Mouse (Mus musculus): ENCODE data around the gene Glipr2. TPM values are rescaled to one million over a fixed set of nuclear protein-coding genes. Genes with fewer than 3 reads are reported as not detected.

Gene Glipr2
- polyA plus RNA-seq, 1 experiment from 2014 or later: 39.0 TPM

DNA sequence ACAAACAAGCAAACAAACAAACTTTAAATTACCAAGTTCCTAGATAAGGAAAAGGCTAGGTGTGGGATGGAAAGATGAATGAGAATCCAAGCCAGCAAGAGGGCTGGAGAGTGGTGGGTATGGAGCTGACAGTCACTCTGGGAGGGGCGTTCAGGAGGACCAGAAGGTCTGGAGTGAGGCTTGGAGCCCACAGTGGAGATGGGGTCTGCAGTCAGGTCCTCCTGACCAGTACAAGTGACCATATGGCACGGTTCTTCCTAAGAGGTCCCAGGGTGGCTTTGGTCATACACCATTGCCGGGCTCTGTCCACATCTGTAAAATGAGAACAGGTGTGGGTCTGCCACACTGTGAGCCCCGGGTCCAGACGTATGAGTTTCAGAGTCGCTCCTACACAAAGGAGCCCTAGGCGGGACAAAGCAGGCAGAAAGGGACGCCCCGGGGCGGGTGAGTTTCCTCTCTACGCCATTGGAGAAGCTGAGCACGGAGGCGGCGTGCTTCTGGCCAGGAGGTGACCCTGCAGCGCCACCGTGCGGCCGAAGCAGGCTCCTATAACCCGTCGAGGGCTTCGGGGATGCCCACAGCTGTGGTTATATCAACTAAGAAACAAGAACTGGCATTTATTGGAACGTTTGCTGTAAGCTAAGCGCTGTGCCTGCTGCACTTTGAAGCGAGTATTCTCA lies 25.0 kb downstream of the Glipr2 start:
- peak overlapping the region; percentile 69 for H3K4me2 ChIP-seq
- ATAC-seq (ENCODE audit: low read depth): peak; percentile 90
- H3K36me3 ChIP-seq: peaks cover 9% of the 10 kb centered on the region
- H3K4me3 ChIP-seq (replicated peaks): peak overlapping the region; percentile 43
- peaks cover 36% of the 10 kb centered on the region for H3K4me1 ChIP-seq (replicated peaks)
- no peaks in the 10 kb centered on the region for H3K9me3 ChIP-seq (replicated peaks)
- H3K27ac ChIP-seq: peak overlapping the region; percentile 62
- H3K27me3 ChIP-seq: no peaks in the 10 kb centered on the region
- peak overlapping the region; percentile 71 for H3K9ac ChIP-seq
- WGBS (ENCODE audit: insufficient replicate concordance): 2% methylated on average over 24 of the region's 24 CpGs
- DNase-seq: peak; percentile 85

- DNase-seq (no peak), ATAC-seq (ENCODE audit: low read depth) (no peak)
- H3K4me3 ChIP-seq (replicated peaks): peak within 1 kb of the TSS; percentile 43
- no peaks in the 10 kb centered on the region for H3K9me3 ChIP-seq (replicated peaks)
- H3K9ac ChIP-seq: peak within 1 kb of the TSS; percentile 71
- peak within 1 kb of the TSS; percentile 69 for H3K4me2 ChIP-seq
- 79% methylated on average over 11 of the region's 11 CpGs for WGBS (ENCODE audit: insufficient replicate concordance)
- peaks cover 31% of the 10 kb centered on the region for H3K4me1 ChIP-seq (replicated peaks)
- H3K27ac ChIP-seq: peak within 1 kb of the TSS; percentile 62
- no peaks in the 10 kb centered on the region for H3K27me3 ChIP-seq
- peaks cover 4% of the 10 kb centered on the region; the same call in 1 of the 2 replicates for H3K36me3 ChIP-seq
These were observed 26.0 kb downstream of the Glipr2 start, which contains the start of gene Ccin for GRCm38 (mm10) chr4:43983181-43983580. Gene Ccin, plus strand, starts transcription at chr4:43983483.

DNA sequence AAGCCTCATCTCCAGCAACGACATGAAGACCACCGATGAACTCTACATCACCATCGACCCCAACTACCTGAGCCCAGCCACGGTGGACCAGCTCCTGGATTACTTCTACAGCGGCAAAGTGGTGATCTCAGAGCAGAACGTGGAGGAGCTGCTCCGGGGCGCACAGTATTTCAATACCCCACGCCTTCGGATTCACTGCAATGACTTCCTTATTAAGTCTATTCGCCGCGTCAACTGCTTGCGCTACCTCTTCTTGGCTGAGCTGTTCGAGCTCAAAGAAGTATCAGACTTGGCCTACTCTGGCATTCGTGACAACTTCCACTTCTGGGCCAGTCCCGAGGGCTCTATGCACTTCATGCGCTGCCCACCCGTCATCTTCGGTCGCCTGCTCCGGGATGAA lies 26.6 kb downstream of the Glipr2 start:
- Histone ChIP-seq H3K4me2 (no peak overlapping the region), H3K27me3 (no peaks in the 10 kb centered on the region), H3K27ac (no peak overlapping the region), H3K9ac (no peak overlapping the region), H3K9me3 (replicated peaks) (no peaks in the 10 kb centered on the region), H3K36me3 (no peaks in the 10 kb centered on the region), H3K4me1 (replicated peaks) (peaks cover 25% of the 10 kb centered on the region), H3K4me3 (replicated peaks) (no peak overlapping the region)
- ATAC-seq (ENCODE audit: low read depth): no peak
- no peak for DNase-seq
- WGBS (ENCODE audit: insufficient replicate concordance): 86% methylated on average over 22 of the region's 22 CpGs

DNA sequence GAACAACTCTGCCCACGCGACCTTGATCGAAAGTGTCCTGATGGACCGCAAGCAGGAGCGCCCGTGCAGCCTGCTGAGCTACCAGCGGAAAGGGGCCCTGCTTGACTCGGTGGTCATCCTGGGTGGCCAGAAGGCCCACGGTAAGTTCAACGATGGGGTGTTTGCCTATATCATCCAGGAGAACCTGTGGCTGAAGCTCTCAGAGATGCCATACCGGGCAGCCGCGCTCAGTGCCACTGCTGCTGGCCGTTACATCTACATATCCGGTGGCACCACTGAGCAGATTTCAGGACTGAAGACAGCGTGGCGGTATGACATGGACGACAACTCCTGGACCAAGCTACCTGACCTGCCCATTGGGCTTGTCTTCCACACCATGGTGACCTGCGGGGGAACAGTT lies 27.1 kb downstream of the Glipr2 start:
- Histone ChIP-seq H3K4me3 (replicated peaks) (no peak overlapping the region), H3K27ac (no peak overlapping the region), H3K9ac (no peak overlapping the region), H3K4me1 (replicated peaks) (peaks cover 22% of the 10 kb centered on the region), H3K36me3 (no peaks in the 10 kb centered on the region), H3K4me2 (no peak overlapping the region), H3K27me3 (no peaks in the 10 kb centered on the region), H3K9me3 (replicated peaks) (no peaks in the 10 kb centered on the region)
- 86% methylated on average over 19 of the region's 19 CpGs for WGBS (ENCODE audit: insufficient replicate concordance)
- ATAC-seq (ENCODE audit: low read depth) (no peak), DNase-seq (no peak)

GRCm38 (mm10) chr4:43988976-43989375 lies 31.8 kb downstream of the Glipr2 start:
- Histone ChIP-seq H3K36me3 (no peaks in the 10 kb centered on the region), H3K9ac (no peak overlapping the region), H3K4me2 (no peak overlapping the region), H3K4me1 (replicated peaks) (no peaks in the 10 kb centered on the region), H3K9me3 (replicated peaks) (no peaks in the 10 kb centered on the region), H3K27ac (no peak overlapping the region), H3K4me3 (replicated peaks) (no peak overlapping the region), H3K27me3 (no peaks in the 10 kb centered on the region)
- DNase-seq (no peak), ATAC-seq (ENCODE audit: low read depth) (no peak)
- WGBS (ENCODE audit: insufficient replicate concordance): 67% methylated on average over 3 of the region's 3 CpGs

DNA sequence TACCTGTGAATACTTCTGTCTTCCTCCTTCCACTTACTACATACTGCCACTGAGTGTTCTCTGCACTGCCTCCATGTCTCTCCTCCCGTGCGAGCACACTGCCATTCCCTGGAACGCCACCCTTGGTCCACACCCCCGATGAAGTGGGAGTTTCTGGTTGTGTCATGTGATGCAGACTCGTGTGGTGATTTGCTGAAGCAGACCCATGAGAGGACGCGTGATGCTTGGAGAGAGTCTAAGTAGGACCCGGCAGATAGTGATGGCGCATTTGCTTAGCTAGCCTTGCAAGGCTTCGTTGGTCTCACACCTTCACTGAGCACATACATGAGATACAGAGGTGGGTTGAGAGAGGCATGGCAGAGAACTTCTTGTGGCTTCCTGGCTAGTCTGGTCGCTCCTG lies 35.9 kb downstream of the Glipr2 start:
- WGBS (ENCODE audit: insufficient replicate concordance): 84% methylated on average over 11 of the region's 11 CpGs
- H3K9me3 ChIP-seq (replicated peaks): no peaks in the 10 kb centered on the region
- H3K4me2 ChIP-seq: no peak overlapping the region
- H3K4me1 ChIP-seq (replicated peaks): no peaks in the 10 kb centered on the region
- no peak for ATAC-seq (ENCODE audit: low read depth)
- no peak overlapping the region for H3K9ac ChIP-seq
- H3K27ac ChIP-seq: no peak overlapping the region
- H3K4me3 ChIP-seq (replicated peaks): no peak overlapping the region
- no peak for DNase-seq
- H3K27me3 ChIP-seq: no peaks in the 10 kb centered on the region
- no peaks in the 10 kb centered on the region for H3K36me3 ChIP-seq

DNA sequence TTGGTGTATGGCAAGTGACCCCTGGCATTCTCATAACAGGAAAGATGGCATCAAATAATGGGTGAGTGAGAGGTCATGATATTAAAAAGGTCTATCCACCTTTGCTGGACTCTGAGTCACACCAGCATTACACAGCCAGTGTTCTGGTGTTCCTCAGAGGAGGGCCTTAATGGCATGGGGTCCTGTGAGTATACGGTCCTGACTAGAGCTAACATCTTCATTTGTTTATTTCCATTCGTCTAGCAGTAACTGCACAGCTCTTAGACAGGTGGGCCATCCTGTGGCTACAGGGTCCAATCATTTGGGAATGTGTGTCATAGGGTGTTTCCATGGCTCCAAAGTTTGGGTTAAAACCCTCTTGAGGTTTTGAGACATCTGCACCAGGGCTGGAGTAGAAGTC lies 37.1 kb downstream of the Glipr2 start:
- ATAC-seq (ENCODE audit: low read depth) (no peak), DNase-seq (no peak)
- no peak overlapping the region for H3K4me3 ChIP-seq (replicated peaks)
- 72% methylated on average over 2 of the region's 2 CpGs for WGBS (ENCODE audit: insufficient replicate concordance)
- no peaks in the 10 kb centered on the region for H3K4me1 ChIP-seq (replicated peaks)
- H3K9ac ChIP-seq: no peak overlapping the region
- no peaks in the 10 kb centered on the region for H3K27me3 ChIP-seq
- H3K36me3 ChIP-seq: no peaks in the 10 kb centered on the region
- no peaks in the 10 kb centered on the region for H3K9me3 ChIP-seq (replicated peaks)
- no peak overlapping the region for H3K27ac ChIP-seq
- H3K4me2 ChIP-seq: no peak overlapping the region

DNA sequence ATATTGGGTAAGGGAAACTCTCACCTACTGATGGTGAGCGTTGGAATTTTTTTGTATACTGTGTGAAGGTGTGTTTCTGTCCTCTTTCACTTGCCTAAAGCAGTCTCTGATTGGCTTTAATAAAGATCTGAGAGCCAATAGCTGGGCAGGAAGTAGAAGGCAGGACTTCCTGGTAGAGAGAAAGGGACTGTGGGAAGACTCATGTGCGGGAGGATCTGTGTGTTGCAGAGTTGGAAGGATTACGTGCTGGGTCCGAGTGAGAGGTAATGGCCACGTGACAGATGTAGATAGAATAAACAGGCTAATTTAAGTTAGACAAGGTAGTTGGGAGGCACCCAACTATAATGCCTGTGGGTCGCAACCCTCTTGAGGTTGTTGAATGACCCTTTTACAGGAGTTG lies 46.4 kb downstream of the Glipr2 start:
- peak; percentile 82 for ATAC-seq (ENCODE audit: low read depth)
- Histone ChIP-seq H3K4me1 (replicated peaks) (peaks cover 43% of the 10 kb centered on the region), H3K9me3 (replicated peaks) (no peaks in the 10 kb centered on the region), H3K36me3 (peaks cover 3% of the 10 kb centered on the region), H3K4me2 (peak overlapping the region; percentile 68), H3K9ac (peak overlapping the region; percentile 73), H3K27ac (peak overlapping the region; percentile 96), H3K27me3 (no peaks in the 10 kb centered on the region), H3K4me3 (replicated peaks) (peak overlapping the region; percentile 54)
- peak; percentile 52 for DNase-seq
- WGBS (ENCODE audit: insufficient replicate concordance): 27% methylated on average over 6 of the region's 6 CpGs

DNA sequence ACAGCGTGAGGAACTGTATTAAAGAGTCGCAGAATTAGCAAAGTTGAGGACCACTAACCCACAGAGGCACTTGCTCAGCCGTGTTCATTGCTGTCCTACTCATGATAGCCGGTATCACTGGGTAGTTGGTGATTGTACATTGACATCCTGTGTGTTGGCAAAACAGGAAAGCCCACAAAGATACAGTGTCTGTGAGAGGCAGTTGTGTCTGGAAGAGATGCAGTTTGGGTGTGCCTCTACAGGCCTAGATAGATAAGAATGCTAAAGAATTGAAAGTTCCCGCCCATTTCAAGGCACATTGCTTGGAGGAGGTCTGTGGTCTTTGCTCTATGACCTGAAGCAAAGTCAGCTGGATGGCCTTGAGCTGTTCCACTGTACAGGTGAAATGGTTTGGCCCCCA lies 46.9 kb downstream of the Glipr2 start, which contains the start of gene Clta:
TSS of gene Clta (plus strand) at position 327 of the 400 bp plus-strand sequence.
- H3K27ac ChIP-seq: peak within 1 kb of the TSS; percentile 96
- peaks cover 43% of the 10 kb centered on the region for H3K4me1 ChIP-seq (replicated peaks)
- ATAC-seq (ENCODE audit: low read depth) (peak; percentile 97), DNase-seq (peak; percentile 76)
- H3K36me3 ChIP-seq: peaks cover 3% of the 10 kb centered on the region
- H3K9ac ChIP-seq: peak within 1 kb of the TSS; percentile 73
- H3K9me3 ChIP-seq (replicated peaks): no peaks in the 10 kb centered on the region
- peak within 1 kb of the TSS; percentile 54 for H3K4me3 ChIP-seq (replicated peaks)
- H3K27me3 ChIP-seq: no peaks in the 10 kb centered on the region
- 21% methylated on average over 5 of the region's 5 CpGs for WGBS (ENCODE audit: insufficient replicate concordance)
- H3K4me2 ChIP-seq: peak within 1 kb of the TSS; percentile 68

DNA sequence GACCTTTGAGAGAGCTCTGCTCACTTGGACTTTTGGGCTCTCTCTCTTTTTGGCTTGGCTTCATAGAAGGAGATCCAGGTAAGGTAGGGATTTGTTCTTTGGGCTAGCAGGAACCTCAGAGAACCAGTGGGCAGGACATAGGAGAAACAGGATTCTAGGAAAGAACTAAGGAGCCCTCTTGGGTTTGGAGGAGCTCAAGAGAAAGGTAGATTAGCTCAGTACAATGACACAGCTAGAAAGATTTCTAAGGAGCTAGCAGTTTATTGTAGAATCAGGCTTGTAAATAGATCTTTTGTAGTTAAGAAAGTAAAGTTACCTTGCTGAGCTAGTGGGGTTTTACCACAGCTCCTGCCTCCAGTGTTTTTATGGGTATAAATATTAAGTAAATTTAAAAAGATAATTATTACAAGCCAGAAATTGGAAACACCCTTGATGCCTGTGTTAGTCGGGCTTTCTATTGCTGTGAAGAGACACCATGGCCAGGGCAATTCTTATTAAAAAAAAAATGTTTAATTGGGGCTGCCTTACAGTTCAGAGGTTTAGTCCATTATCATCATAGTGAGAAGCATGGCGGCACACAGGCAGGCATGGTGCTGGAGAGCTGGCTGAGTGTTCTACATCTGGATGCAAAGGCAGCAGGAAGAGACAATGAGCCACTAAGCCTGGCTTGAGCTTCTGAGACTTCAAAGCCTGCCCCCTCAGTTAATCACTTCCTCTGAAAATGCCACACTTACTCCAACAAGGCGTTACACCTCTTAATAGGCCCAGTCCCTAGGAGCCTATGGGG lies 47.6 kb downstream of the Glipr2 start:
- Histone ChIP-seq H3K27me3 (no peaks in the 10 kb centered on the region), H3K9ac (peak overlapping the region; percentile 73), H3K27ac (peak overlapping the region; percentile 96), H3K4me1 (replicated peaks) (peaks cover 43% of the 10 kb centered on the region), H3K4me3 (replicated peaks) (peak overlapping the region; percentile 54), H3K4me2 (peak overlapping the region; percentile 68), H3K36me3 (peaks cover 3% of the 10 kb centered on the region), H3K9me3 (replicated peaks) (no peaks in the 10 kb centered on the region)
- 54% methylated on average over 3 of the region's 3 CpGs for WGBS (ENCODE audit: insufficient replicate concordance)
- ATAC-seq (ENCODE audit: low read depth) (peak; percentile 32; the same call in 1 of the 2 replicates), DNase-seq (no peak)

DNA sequence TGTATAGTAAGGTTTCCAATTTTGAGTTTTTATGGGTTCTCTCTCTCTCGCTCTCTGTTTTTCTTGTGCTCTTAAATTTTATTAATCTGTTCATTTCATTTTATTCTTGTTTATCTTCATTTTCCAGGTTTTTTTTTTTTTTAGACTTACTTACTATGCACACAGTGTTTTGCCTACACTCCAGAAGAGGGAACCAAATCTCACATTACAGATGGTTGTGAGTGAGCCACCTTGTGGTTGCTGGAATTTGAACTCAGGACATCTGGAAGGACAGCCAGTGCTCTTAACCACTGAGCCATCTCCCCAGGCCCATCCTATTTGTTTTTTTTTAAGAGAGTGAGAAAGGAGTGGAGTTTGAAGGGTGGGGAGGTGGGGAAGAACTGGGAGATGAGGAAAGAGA lies 53.0 kb downstream of the Glipr2 start:
- no peak for DNase-seq
- H3K4me2 ChIP-seq: no peak overlapping the region

More for the DNA sequence above, 53.0 kb downstream of the Glipr2 start:
- H3K27ac ChIP-seq: no peak overlapping the region
- 84% methylated on average over 1 of the region's 1 CpGs for WGBS (ENCODE audit: insufficient replicate concordance)
- no peak overlapping the region for H3K4me3 ChIP-seq (replicated peaks)
- H3K9me3 ChIP-seq (replicated peaks): no peaks in the 10 kb centered on the region
- H3K4me1 ChIP-seq (replicated peaks): peaks cover 51% of the 10 kb centered on the region
- H3K9ac ChIP-seq: no peak overlapping the region
- H3K36me3 ChIP-seq: peaks cover 8% of the 10 kb centered on the region
- no peak for ATAC-seq (ENCODE audit: low read depth)
- H3K27me3 ChIP-seq: no peaks in the 10 kb centered on the region

Data from liver, embryonic 13.5 days (tissue).